Mouse (Mus musculus): ENCODE data around the gene Ccnb2. TPM values are rescaled to one million over a fixed set of nuclear protein-coding genes. Genes with fewer than 3 reads are reported as not detected.
A peak's percentile ranks its signal among the peaks of the same experiment; 100 is the strongest.

Gene Ccnb2
- polyA plus RNA-seq, 1 experiment from 2014 or later, result 253 TPM

- 77% methylated on average over 12 of the region's 12 CpGs for WGBS
- no peaks in the 10 kb centered on the region for H3K4me1 ChIP-seq (ENCODE audit: control insufficient read depth, insufficient read depth, low read length)
- no peak overlapping the region for H3K9ac ChIP-seq (replicated peaks; ENCODE audit: low read length)
- DNase-seq (ENCODE audit: low spot score) (no peak), ATAC-seq (replicated peaks; ENCODE audit: insufficient number of reproducible peaks, low FRiP score, low TSS enrichment, low read depth) (no peak)
- no peak overlapping the region for H3K4me2 ChIP-seq (ENCODE audit: low read depth, low read length)
- no peaks in the 10 kb centered on the region for H3K9me3 ChIP-seq (replicated peaks; ENCODE audit: control insufficient read depth, low read length)
- H3K27me3 ChIP-seq (ENCODE audit: control insufficient read depth, insufficient read depth, low read length), result no peaks in the 10 kb centered on the region
- no peaks in the 10 kb centered on the region for H3K36me3 ChIP-seq (replicated peaks; ENCODE audit: control insufficient read depth, insufficient read depth, low read depth, low read length)
- H3K4me3 ChIP-seq (ENCODE audit: low read depth, low read length), result no peak overlapping the region
- no peak overlapping the region for H3K27ac ChIP-seq (replicated peaks; ENCODE audit: low read depth, low read length)
Observed at GRCm38 (mm10) chr9:70391660-70392562, 29.4 kb downstream of the Ccnb2 start.

GRCm38 (mm10) chr9:70391042-70391441, 30.3 kb downstream of the Ccnb2 start:
- WGBS, result 86% methylated on average over 5 of the region's 5 CpGs
- H3K4me1 ChIP-seq (ENCODE audit: control insufficient read depth, insufficient read depth, low read length), result no peaks in the 10 kb centered on the region

GRCm38 (mm10) chr9:70389548-70389947, 31.8 kb downstream of the Ccnb2 start:
- Histone ChIP-seq H3K27me3 (ENCODE audit: control insufficient read depth, insufficient read depth, low read length) (no peaks in the 10 kb centered on the region), H3K27ac (replicated peaks; ENCODE audit: low read depth, low read length) (no peak overlapping the region), H3K4me3 (ENCODE audit: low read depth, low read length) (no peak overlapping the region), H3K4me1 (ENCODE audit: control insufficient read depth, insufficient read depth, low read length) (no peaks in the 10 kb centered on the region), H3K9me3 (replicated peaks; ENCODE audit: control insufficient read depth, low read length) (no peaks in the 10 kb centered on the region), H3K4me2 (ENCODE audit: low read depth, low read length) (no peak overlapping the region), H3K9ac (replicated peaks; ENCODE audit: low read length) (no peak overlapping the region), H3K36me3 (replicated peaks; ENCODE audit: control insufficient read depth, insufficient read depth, low read depth, low read length) (no peaks in the 10 kb centered on the region)
- 87% methylated on average over 3 of the region's 3 CpGs for WGBS
- ATAC-seq (replicated peaks; ENCODE audit: insufficient number of reproducible peaks, low FRiP score, low TSS enrichment, low read depth), result no peak
- no peak for DNase-seq (ENCODE audit: low spot score)

More at GRCm38 (mm10) chr9:70391042-70391441, 30.3 kb downstream of the Ccnb2 start:
- Histone ChIP-seq H3K9me3 (replicated peaks; ENCODE audit: control insufficient read depth, low read length) (no peaks in the 10 kb centered on the region), H3K9ac (replicated peaks; ENCODE audit: low read length) (no peak overlapping the region), H3K4me2 (ENCODE audit: low read depth, low read length) (no peak overlapping the region), H3K27ac (replicated peaks; ENCODE audit: low read depth, low read length) (no peak overlapping the region), H3K4me3 (ENCODE audit: low read depth, low read length) (no peak overlapping the region), H3K27me3 (ENCODE audit: control insufficient read depth, insufficient read depth, low read length) (no peaks in the 10 kb centered on the region), H3K36me3 (replicated peaks; ENCODE audit: control insufficient read depth, insufficient read depth, low read depth, low read length) (no peaks in the 10 kb centered on the region)
- ATAC-seq (replicated peaks; ENCODE audit: insufficient number of reproducible peaks, low FRiP score, low TSS enrichment, low read depth) (no peak), DNase-seq (ENCODE audit: low spot score) (no peak)

GRCm38 (mm10) chr9:70387410-70388119, 33.8 kb downstream of the Ccnb2 start:
- Histone ChIP-seq H3K9me3 (replicated peaks; ENCODE audit: control insufficient read depth, low read length) (no peaks in the 10 kb centered on the region), H3K36me3 (replicated peaks; ENCODE audit: control insufficient read depth, insufficient read depth, low read depth, low read length) (no peaks in the 10 kb centered on the region), H3K4me2 (ENCODE audit: low read depth, low read length) (no peak overlapping the region), H3K4me1 (ENCODE audit: control insufficient read depth, insufficient read depth, low read length) (no peaks in the 10 kb centered on the region), H3K27ac (replicated peaks; ENCODE audit: low read depth, low read length) (no peak overlapping the region), H3K4me3 (ENCODE audit: low read depth, low read length) (no peak overlapping the region), H3K27me3 (ENCODE audit: control insufficient read depth, insufficient read depth, low read length) (no peaks in the 10 kb centered on the region), H3K9ac (replicated peaks; ENCODE audit: low read length) (no peak overlapping the region)
- no peak for DNase-seq (ENCODE audit: low spot score)
- WGBS, result 90% methylated on average over 4 of the region's 4 CpGs
- no peak for ATAC-seq (replicated peaks; ENCODE audit: insufficient number of reproducible peaks, low FRiP score, low TSS enrichment, low read depth)

- 83% methylated on average over 18 of the region's 18 CpGs for WGBS
- H3K4me2 ChIP-seq (ENCODE audit: low read depth, low read length), result no peak overlapping the region
- ATAC-seq (replicated peaks; ENCODE audit: insufficient number of reproducible peaks, low FRiP score, low TSS enrichment, low read depth), result no peak
- H3K4me1 ChIP-seq (ENCODE audit: control insufficient read depth, insufficient read depth, low read length), result no peaks in the 10 kb centered on the region
- no peaks in the 10 kb centered on the region for H3K36me3 ChIP-seq (replicated peaks; ENCODE audit: control insufficient read depth, insufficient read depth, low read depth, low read length)
- H3K27me3 ChIP-seq (ENCODE audit: control insufficient read depth, insufficient read depth, low read length), result no peaks in the 10 kb centered on the region
- no peaks in the 10 kb centered on the region for H3K9me3 ChIP-seq (replicated peaks; ENCODE audit: control insufficient read depth, low read length)
- no peak for DNase-seq (ENCODE audit: low spot score)
- H3K4me3 ChIP-seq (ENCODE audit: low read depth, low read length), result no peak overlapping the region
- no peak overlapping the region for H3K27ac ChIP-seq (replicated peaks; ENCODE audit: low read depth, low read length)
- no peak overlapping the region for H3K9ac ChIP-seq (replicated peaks; ENCODE audit: low read length)
Observed at GRCm38 (mm10) chr9:70384958-70385728, 36.2 kb downstream of the Ccnb2 start.

- 96% methylated on average over 4 of the region's 4 CpGs for WGBS
- Histone ChIP-seq H3K4me1 (ENCODE audit: control insufficient read depth, insufficient read depth, low read length) (no peaks in the 10 kb centered on the region), H3K9me3 (replicated peaks; ENCODE audit: control insufficient read depth, low read length) (no peaks in the 10 kb centered on the region), H3K4me3 (ENCODE audit: low read depth, low read length) (no peak overlapping the region), H3K27me3 (ENCODE audit: control insufficient read depth, insufficient read depth, low read length) (no peaks in the 10 kb centered on the region), H3K36me3 (replicated peaks; ENCODE audit: control insufficient read depth, insufficient read depth, low read depth, low read length) (no peaks in the 10 kb centered on the region), H3K4me2 (ENCODE audit: low read depth, low read length) (no peak overlapping the region), H3K27ac (replicated peaks; ENCODE audit: low read depth, low read length) (no peak overlapping the region), H3K9ac (replicated peaks; ENCODE audit: low read length) (no peak overlapping the region)
- DNase-seq (ENCODE audit: low spot score) (no peak), ATAC-seq (replicated peaks; ENCODE audit: insufficient number of reproducible peaks, low FRiP score, low TSS enrichment, low read depth) (no peak)
Observed at GRCm38 (mm10) chr9:70384494-70384893, 36.9 kb downstream of the Ccnb2 start.

GRCm38 (mm10) chr9:70383750-70384149, 37.6 kb downstream of the Ccnb2 start:
- 76% methylated on average over 10 of the region's 10 CpGs for WGBS
- no peaks in the 10 kb centered on the region for H3K36me3 ChIP-seq (replicated peaks; ENCODE audit: control insufficient read depth, insufficient read depth, low read depth, low read length)
- no peak overlapping the region for H3K4me2 ChIP-seq (ENCODE audit: low read depth, low read length)
- H3K27ac ChIP-seq (replicated peaks; ENCODE audit: low read depth, low read length), result no peak overlapping the region
- DNase-seq (ENCODE audit: low spot score) (peak; percentile 6), ATAC-seq (replicated peaks; ENCODE audit: insufficient number of reproducible peaks, low FRiP score, low TSS enrichment, low read depth) (no peak)
- H3K4me1 ChIP-seq (ENCODE audit: control insufficient read depth, insufficient read depth, low read length), result no peaks in the 10 kb centered on the region
- no peaks in the 10 kb centered on the region for H3K27me3 ChIP-seq (ENCODE audit: control insufficient read depth, insufficient read depth, low read length)
- H3K9me3 ChIP-seq (replicated peaks; ENCODE audit: control insufficient read depth, low read length), result no peaks in the 10 kb centered on the region
- H3K9ac ChIP-seq (replicated peaks; ENCODE audit: low read length), result no peak overlapping the region
- H3K4me3 ChIP-seq (ENCODE audit: low read depth, low read length), result no peak overlapping the region
